Comparison of ENCODE assay signal across 1 mouse cellular context in the genomic region with DNA sequence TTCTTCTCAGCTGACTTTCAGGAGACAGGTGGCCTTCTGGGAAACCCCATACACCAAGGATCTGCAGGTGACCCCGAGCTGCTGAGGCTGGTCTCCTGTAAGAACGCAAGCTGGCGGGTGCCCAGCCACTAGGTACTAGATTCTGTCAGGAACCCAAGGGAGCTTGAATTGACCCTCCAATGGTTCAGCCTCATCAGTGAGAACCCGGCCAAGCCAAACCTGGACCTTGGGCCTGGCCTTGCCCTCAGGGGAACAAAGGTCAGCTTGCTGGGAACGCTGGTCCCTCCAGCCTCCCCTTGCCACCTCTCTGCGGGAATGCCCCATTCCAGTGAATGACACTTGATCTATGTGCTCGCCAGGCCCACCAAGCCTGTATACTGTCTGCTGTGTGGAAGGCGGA.
A peak's percentile ranks its signal among the peaks of the same experiment; 100 is the strongest.
TF ChIP-seq lines count a peak whose summit lies in the region.

No protein-coding gene starts in this region.

TF ChIP-seq in CH12.LX, 34 proteins besides CTCF, POLR2A, EP300 and RAD21 (continued from another document):
- TF ChIP-seq BHLHE40 (IDR thresholded peaks at IDR 0.05; ENCODE audit: low read depth, low read length): 0 out of 2 replicates have a peak, but pooled peaks have one; percentile 31
- TF ChIP-seq IRF4 (IDR thresholded peaks at IDR 0.05; ENCODE audit: low read depth, low read length): no peak
- peak; percentile 48; the same call in 1 of the 2 replicates for TF ChIP-seq TCF12 (IDR thresholded peaks at IDR 0.05; ENCODE audit: low read depth, low read length)
- TF ChIP-seq TBP (conservative IDR thresholded peaks at IDR 0.05; ENCODE audit: low read depth, low read length): no peak
- no peak for TF ChIP-seq JUND (conservative IDR thresholded peaks at IDR 0.05; ENCODE audit: low read depth, low read length)
- no peak for TF ChIP-seq ZNF384 (IDR thresholded peaks at IDR 0.05; ENCODE audit: low read depth, low read length)
